Mouse (Mus musculus): ENCODE measurements around the gene Slc13a2.

DNA sequence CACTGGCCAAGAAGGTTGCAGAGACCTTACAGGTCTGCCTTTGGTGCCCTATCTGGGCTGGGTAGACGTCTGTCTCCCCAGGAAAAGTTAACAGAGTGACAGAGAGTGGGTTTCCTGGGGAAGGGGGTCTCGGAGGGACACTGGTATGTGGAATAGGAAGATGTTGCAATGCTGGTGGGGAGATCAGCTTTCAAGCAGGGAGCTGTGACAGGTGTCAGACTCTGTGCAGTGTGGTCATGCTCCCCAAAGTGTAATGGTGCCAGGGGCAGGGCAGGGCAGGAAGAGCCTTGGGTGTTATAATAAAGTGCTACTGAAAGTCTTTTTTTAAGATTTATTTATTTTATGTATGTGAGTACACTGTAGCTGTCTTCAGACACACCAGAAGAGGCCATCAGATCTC, 28.3 kb upstream of the Slc13a2 start:
- TF ChIP-seq POLR2A (IDR thresholded peaks at IDR 0.05; ENCODE audit: insufficient read depth, low read length) (no peak), CTCF (IDR thresholded peaks at IDR 0.05; ENCODE audit: low read depth, low read length) (no peak)

All from ES-Bruce4 (cell line).